Mouse (Mus musculus) embryonic fibroblast, embryonic 13.5 days (primary cell): Measurements from ENCODE around the gene Gm20422.

Source experiments
- CTCF ChIP-seq: IDR thresholded peaks from 2 replicates; pipeline ENCODE4 v1.5.1; 2011; ENCODE audit warnings: mild to moderate bottlenecking, control low read depth, low read length, moderate library complexity, borderline replicate concordance; ENCODE audit not compliant: insufficient read depth
- POLR2A ChIP-seq: IDR thresholded peaks from 2 replicates; pipeline ENCODE4 v1.6.1; 2011; ENCODE audit warnings: low read depth, mild to moderate bottlenecking, control low read depth, low read length, moderate library complexity

DNA sequence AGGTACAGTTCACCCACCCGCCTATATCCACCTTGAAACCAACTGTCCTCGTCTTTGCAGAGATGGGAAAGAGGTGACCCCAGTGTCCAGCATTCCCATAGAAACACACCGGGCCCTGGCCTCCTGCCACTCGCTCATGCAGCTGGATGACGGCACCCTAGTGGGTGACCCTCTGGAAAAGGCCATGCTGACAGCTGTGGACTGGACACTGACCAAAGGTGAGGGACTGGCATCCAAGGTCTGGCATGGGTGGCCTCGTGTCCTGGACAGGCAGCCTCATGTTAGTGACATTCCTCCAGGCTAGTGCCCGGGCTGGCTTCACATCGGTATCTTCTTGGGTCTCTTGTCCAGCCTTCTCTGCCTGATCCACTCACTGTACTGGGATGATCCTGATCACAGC lies 24.6 kb upstream of the Gm20422 start:
- TF ChIP-seq CTCF = no peak
- TF ChIP-seq POLR2A = no peak
